ENCODE assay signal across 8 mouse cellular contexts in the genomic region with DNA sequence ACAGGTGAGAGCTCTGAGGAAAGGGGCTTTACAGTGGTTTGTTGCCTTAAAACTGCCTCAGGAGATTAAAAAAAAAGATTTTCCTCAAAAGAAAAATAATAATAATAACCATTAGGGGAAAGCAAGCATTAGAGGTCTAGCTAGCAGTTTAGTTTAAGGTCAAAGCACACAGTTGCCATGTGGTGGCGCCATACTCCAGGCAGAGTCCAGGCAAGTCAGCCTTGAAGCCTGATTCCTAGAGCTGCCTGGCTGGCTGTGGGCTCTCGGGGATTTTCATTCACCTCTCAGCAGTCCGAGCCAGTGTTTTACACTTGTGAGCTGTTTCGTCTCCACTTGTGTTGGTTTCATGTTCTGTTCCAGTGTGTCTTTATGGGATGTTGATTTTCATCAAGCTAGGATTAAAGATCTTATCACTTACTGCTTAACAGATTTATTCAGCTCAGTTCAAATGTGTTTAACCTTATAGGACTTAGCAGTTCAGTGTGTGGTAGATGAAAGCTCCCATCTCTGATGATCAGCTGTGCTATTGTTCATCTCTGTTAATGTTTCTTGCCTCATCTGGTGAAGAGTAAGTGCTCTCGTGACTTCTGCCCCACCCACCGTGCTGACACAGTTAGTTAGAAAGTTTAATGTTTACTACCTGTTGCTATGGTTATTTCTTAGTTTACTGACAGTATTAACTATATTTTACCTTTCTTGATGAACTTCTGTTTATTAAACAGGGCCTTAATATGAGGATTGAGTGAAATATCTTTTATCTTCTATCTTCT. TPM values are rescaled to one million over a fixed set of nuclear protein-coding genes. Genes with fewer than 3 reads are reported as not detected.
DNase-seq lines count a peak whose midpoint lies in the region; ATAC-seq and TF ChIP-seq lines count a peak whose summit lies in the region.

No protein-coding gene starts in this region.

- no peak overlapping the region for H3K27ac ChIP-seq in midbrain, embryonic 14.5 days (replicated peaks; ENCODE audit: low read depth, low read length)
- H3K27ac ChIP-seq in midbrain, embryonic 15.5 days: no peak overlapping the region
- no peak overlapping the region for H3K27ac ChIP-seq in bone marrow, adult 2 months (ENCODE audit: control insufficient read depth, insufficient read depth, low read depth, low read length, poor library complexity)
- peak overlapping the region; percentile 5; the same call in 1 of the 2 replicates for H3K27ac ChIP-seq in kidney, embryonic 16.5 days (ENCODE audit: low read length)
- H3K27ac ChIP-seq in lung, embryonic 16.5 days (ENCODE audit: low read length): no peak overlapping the region

- DNase-seq in midbrain, embryonic 14.5 days: peak; percentile 78
- DNase-seq in forelimb bud, embryonic 11.5 days (ENCODE audit: low read depth, low spot score): peak; percentile 46
- DNase-seq in right cerebral cortex, postnatal 25 days: peak; percentile 38
- peak; percentile 59 for DNase-seq in yolk sac, embryonic 10.5 days (ENCODE audit: low spot score)

- no peaks in the 10 kb centered on the region for H3K27me3 ChIP-seq in midbrain, embryonic 14.5 days (ENCODE audit: control insufficient read depth, insufficient read depth, low read length)
- no peaks in the 10 kb centered on the region for H3K27me3 ChIP-seq in midbrain, embryonic 15.5 days (replicated peaks)
- H3K27me3 ChIP-seq in kidney, embryonic 16.5 days (ENCODE audit: insufficient read depth, low read length): no peaks in the 10 kb centered on the region
- no peaks in the 10 kb centered on the region for H3K27me3 ChIP-seq in lung, embryonic 16.5 days (ENCODE audit: control insufficient read depth, insufficient read depth, low read depth, low read length)

- 58% methylated on average over 6 of the region's 6 CpGs for WGBS in midbrain, embryonic 14.5 days
- WGBS in midbrain, embryonic 15.5 days: 50% methylated on average over 6 of the region's 6 CpGs
- WGBS in bone marrow, adult 2 months: 63% methylated on average over 6 of the region's 6 CpGs
- 56% methylated on average over 6 of the region's 6 CpGs for WGBS in kidney, embryonic 16.5 days
- WGBS in lung, embryonic 16.5 days: 57% methylated on average over 6 of the region's 6 CpGs

- peaks cover 95% of the 10 kb centered on the region for H3K36me3 ChIP-seq in midbrain, embryonic 14.5 days (ENCODE audit: control insufficient read depth, insufficient read depth, low read length)
- H3K36me3 ChIP-seq in midbrain, embryonic 15.5 days (replicated peaks): peaks cover 75% of the 10 kb centered on the region
- H3K36me3 ChIP-seq in kidney, embryonic 16.5 days (ENCODE audit: insufficient read depth, low read length): peaks cover 72% of the 10 kb centered on the region
- H3K36me3 ChIP-seq in lung, embryonic 16.5 days (ENCODE audit: control insufficient read depth, insufficient read depth, low read length): peaks cover 57% of the 10 kb centered on the region

- ATAC-seq in midbrain, embryonic 14.5 days (ENCODE audit: low FRiP score, low TSS enrichment): no peak
- no peak for ATAC-seq in midbrain, embryonic 15.5 days (replicated peaks)
- no peak for ATAC-seq in kidney, embryonic 16.5 days (ENCODE audit: low FRiP score, low TSS enrichment)
- peak; percentile 36; the same call in 1 of the 2 replicates for ATAC-seq in lung, embryonic 16.5 days (ENCODE audit: low read depth)

- no peak overlapping the region for H3K4me2 ChIP-seq in midbrain, embryonic 14.5 days (ENCODE audit: low read length)
- no peak overlapping the region for H3K4me2 ChIP-seq in midbrain, embryonic 15.5 days
- H3K4me2 ChIP-seq in kidney, embryonic 16.5 days (replicated peaks; ENCODE audit: low read depth, low read length): no peak overlapping the region
- no peak overlapping the region for H3K4me2 ChIP-seq in lung, embryonic 16.5 days (ENCODE audit: low read depth, low read length)

- no peaks in the 10 kb centered on the region for H3K9me3 ChIP-seq in midbrain, embryonic 14.5 days (ENCODE audit: control insufficient read depth, low read length)
- no peaks in the 10 kb centered on the region for H3K9me3 ChIP-seq in midbrain, embryonic 15.5 days
- no peaks in the 10 kb centered on the region for H3K9me3 ChIP-seq in kidney, embryonic 16.5 days (ENCODE audit: low read length)
- H3K9me3 ChIP-seq in lung, embryonic 16.5 days (ENCODE audit: control insufficient read depth, low read length): no peaks in the 10 kb centered on the region

- no peak overlapping the region for H3K9ac ChIP-seq in midbrain, embryonic 14.5 days (replicated peaks; ENCODE audit: low read length)
- H3K9ac ChIP-seq in midbrain, embryonic 15.5 days: no peak overlapping the region
- H3K9ac ChIP-seq in kidney, embryonic 16.5 days (replicated peaks; ENCODE audit: low read length): no peak overlapping the region
- H3K9ac ChIP-seq in lung, embryonic 16.5 days (ENCODE audit: low read length): no peak overlapping the region

- H3K4me1 ChIP-seq in midbrain, embryonic 14.5 days (ENCODE audit: control insufficient read depth, insufficient read depth, low read length): no peaks in the 10 kb centered on the region
- H3K4me1 ChIP-seq in midbrain, embryonic 15.5 days: no peaks in the 10 kb centered on the region
- no peaks in the 10 kb centered on the region for H3K4me1 ChIP-seq in bone marrow, adult 2 months (ENCODE audit: control insufficient read depth, insufficient read depth, low read length)
- no peaks in the 10 kb centered on the region for H3K4me1 ChIP-seq in kidney, embryonic 16.5 days (ENCODE audit: insufficient read depth, low read length)
- no peaks in the 10 kb centered on the region for H3K4me1 ChIP-seq in lung, embryonic 16.5 days (replicated peaks; ENCODE audit: control insufficient read depth, insufficient read depth, low read length)

- no peak for TF ChIP-seq POLR2A in bone marrow, adult 2 months (IDR thresholded peaks at IDR 0.05; ENCODE audit: borderline replicate concordance, control insufficient read depth, low read depth, low read length)

- TF ChIP-seq CTCF in bone marrow, adult 2 months (IDR thresholded peaks at IDR 0.05; ENCODE audit: control insufficient read depth, insufficient read depth, low read length): peak; percentile 93

- no peak overlapping the region for H3K4me3 ChIP-seq in midbrain, embryonic 14.5 days (replicated peaks; ENCODE audit: low read depth, low read length)
- no peak overlapping the region for H3K4me3 ChIP-seq in midbrain, embryonic 15.5 days
- no peak overlapping the region for H3K4me3 ChIP-seq in bone marrow, adult 2 months (replicated peaks; ENCODE audit: control insufficient read depth, low read depth, low read length)
- H3K4me3 ChIP-seq in kidney, embryonic 16.5 days (ENCODE audit: low read length): no peak overlapping the region
- H3K4me3 ChIP-seq in lung, embryonic 16.5 days (ENCODE audit: low read length): no peak overlapping the region

RNA-seq across cellular contexts. Expression of gene Ctr9, which starts 21.1 kb away (rescaled TPM):
- polyA plus RNA-seq in midbrain, embryonic 14.5 days (2014; fragmentation: Nextera tagmentation; extraction: Ambion mirVana): 59.4 and 90.4 TPM in 2 replicates
- 86.0 and 91.8 TPM in 2 replicates for polyA plus RNA-seq in midbrain, embryonic 15.5 days (2015; fragmentation: Nextera tagmentation; extraction: Ambion mirVana)
- 12.1 and 21.2 TPM in 2 replicates for polyA plus RNA-seq in bone marrow, adult 2 months (2011; ENCODE audit: insufficient read depth, insufficient read length, low replicate concordance, missing spikeins)
- polyA plus RNA-seq in kidney, embryonic 16.5 days (2015; fragmentation: Nextera tagmentation; extraction: Ambion mirVana): 79.0 and 81.2 TPM in 2 replicates
- polyA plus RNA-seq in lung, embryonic 16.5 days (2015; fragmentation: Nextera tagmentation; extraction: Ambion mirVana): 59.6 and 62.9 TPM in 2 replicates

RNA-seq across cellular contexts. Expression of gene Eif4g2, which starts 33.0 kb away (rescaled TPM):
- polyA plus RNA-seq in midbrain, embryonic 14.5 days (2014; fragmentation: Nextera tagmentation; extraction: Ambion mirVana): 906 and 1,582 TPM in 2 replicates
- polyA plus RNA-seq in midbrain, embryonic 15.5 days (2015; fragmentation: Nextera tagmentation; extraction: Ambion mirVana): 1,075 and 1,130 TPM in 2 replicates
- 184 and 239 TPM in 2 replicates for polyA plus RNA-seq in bone marrow, adult 2 months (2011; ENCODE audit: insufficient read depth, insufficient read length, low replicate concordance, missing spikeins)
- polyA plus RNA-seq in kidney, embryonic 16.5 days (2015; fragmentation: Nextera tagmentation; extraction: Ambion mirVana): 856 and 968 TPM in 2 replicates
- 754 and 831 TPM in 2 replicates for polyA plus RNA-seq in lung, embryonic 16.5 days (2015; fragmentation: Nextera tagmentation; extraction: Ambion mirVana)
